Mouse (Mus musculus) left cerebral cortex, postnatal 10 days (tissue): ENCODE results near the gene Ube2c. TPM values are rescaled to one million over a fixed set of nuclear protein-coding genes. Genes with fewer than 3 reads are reported as not detected.

Experiments used
- DNase-seq, 2 experiments: peaks; one replicate each; pipeline ENCODE4 v3.0.0; 2021 to 2022; ENCODE audit warnings: low spot score in 2 of 2, mixed read lengths in 1 of 2; ENCODE audit errors: extremely low spot score in 1 of 2
- intact Hi-C: fragments of 180-260 bp; cut with DNase I; formaldehyde crosslinking; loops from one replicate; pipeline ENCODE4 v1.15.1; 2025
- total RNA-seq, 2 experiments: library from RNA; stranded (reverse); gene quantifications; 2 replicates each; pipeline ENCODE4 v1.2.3; 2021

Gene Ube2c
- total RNA-seq, 2 experiments from 2014 or later = 4.1 to 6.4 TPM

- DNase-seq = no peak
- intact Hi-C loops = no loop called here
Observed at GRCm38 (mm10) chr2:164760059-164760833, 9.5 kb upstream of the Ube2c start.

- intact Hi-C loops = no loop called here
- no peak for DNase-seq
Observed at GRCm38 (mm10) chr2:164761502-164761901, 8.2 kb upstream of the Ube2c start.

GRCm38 (mm10) chr2:164761971-164762370 lies 7.7 kb upstream of the Ube2c start:
- intact Hi-C loops = no loop called here
- DNase-seq = no peak

GRCm38 (mm10) chr2:164762593-164762992 lies 7.1 kb upstream of the Ube2c start:
- intact Hi-C loops = no loop called here
- DNase-seq = no peak

GRCm38 (mm10) chr2:164765841-164766240 lies 3.9 kb upstream of the Ube2c start:
- intact Hi-C loops = no loop called here
- DNase-seq = no peak

GRCm38 (mm10) chr2:164767812-164768540 lies 1.7 kb upstream of the Ube2c start:
- no peak for DNase-seq
- intact Hi-C loops = no loop called here

- no peak for DNase-seq
- intact Hi-C loops = no loop called here
Observed at GRCm38 (mm10) chr2:164770279-164770678, 581 bp downstream of the Ube2c start.

- intact Hi-C loops = no loop called here
- DNase-seq = no peak
Observed at GRCm38 (mm10) chr2:164771123-164771522, 1.4 kb downstream of the Ube2c start.

GRCm38 (mm10) chr2:164773229-164773988 lies 3.7 kb downstream of the Ube2c start:
- no peak for DNase-seq
- intact Hi-C loops = no loop called here

- intact Hi-C loops = no loop called here
- DNase-seq = no peak
Observed at GRCm38 (mm10) chr2:164773989-164774364, 4.3 kb downstream of the Ube2c start.

- intact Hi-C loops = no loop called here
- no peak for DNase-seq
Observed at GRCm38 (mm10) chr2:164776130-164776529, 6.4 kb downstream of the Ube2c start.

GRCm38 (mm10) chr2:164776801-164777200 lies 7.1 kb downstream of the Ube2c start:
- DNase-seq = no peak
- intact Hi-C loops = no loop called here

- intact Hi-C loops = no loop called here
- DNase-seq = no peak
Observed at GRCm38 (mm10) chr2:164777246-164778014, 7.7 kb downstream of the Ube2c start.

- intact Hi-C loops = no loop called here
- DNase-seq = no peak
Observed at GRCm38 (mm10) chr2:164778015-164778287, 8.3 kb downstream of the Ube2c start.

GRCm38 (mm10) chr2:164778809-164779208 lies 9.1 kb downstream of the Ube2c start:
- intact Hi-C loops = no loop called here
- DNase-seq = no peak

GRCm38 (mm10) chr2:164779481-164780086 lies 9.9 kb downstream of the Ube2c start, which contains the start of gene Tnnc2:
Gene Tnnc2, minus strand, starts transcription at chr2:164779967.
- intact Hi-C loops = no loop called here
- no peak for DNase-seq

GRCm38 (mm10) chr2:164781876-164782275 lies 12.2 kb downstream of the Ube2c start:
- intact Hi-C loops = no loop called here
- DNase-seq = no peak

GRCm38 (mm10) chr2:164783926-164784581 lies 14.4 kb downstream of the Ube2c start:
- intact Hi-C loops = no loop called here

More at GRCm38 (mm10) chr2:164783926-164784581, 14.4 kb downstream of the Ube2c start:
- no peak for DNase-seq
